15 mouse cellular contexts compared by ENCODE assay signal in genomic region chr1:11588305-11588704, GRCm38 (mm10).
A peak's percentile ranks its signal among the peaks of the same experiment; 100 is the strongest.
DNase-seq lines count a peak whose midpoint lies in the region.
"Had no signal": no experiment of that assay in that cellular context is flagged by ENCODE, and none has a peak within 500 bp of the region (broad histone marks: within the 10 kb centered on the region; RNA-seq: fewer than 3 reads in every experiment).

No protein-coding gene starts in this region.

- DNase-seq in ES-CJ7 (ENCODE audit: low read depth, low spot score) (peak; percentile 19), R1 (ENCODE audit: low read depth, low spot score) (peak; percentile 34)
- DNase-seq in brain, adult 2 months (ENCODE audit: low read depth, low spot score): peak; percentile 59
- DNase-seq in spleen, adult 18-20 months: no peak
- no peak for DNase-seq in ovary, postnatal 10 days (ENCODE audit: low spot score)
- DNase-seq: adrenal gland, adult 8-10 months; adrenal gland, postnatal 14 days; adrenal gland, postnatal 36 days; cerebellum, adult 11 months; cerebellum, adult 18-20 months; cerebellum, adult 8-10 months; cerebellum, adult 9-11 months; cerebellum, postnatal 14 days; cerebellum, postnatal 36 days; embryo, embryonic 11 days had no signal

Comparison
In these comparisons a context has a peak if more than half of its experiments do, and no peak if none do; other contexts are left out.
1. DNase-seq: peak in ES-CJ7 (single experiment), R1 (single experiment) and brain, adult 2 months (single experiment); none in spleen, adult 18-20 months (0 of 2) and ovary, postnatal 10 days (single experiment).